Mouse (Mus musculus) liver, adult 2 months (tissue): ENCODE data around the gene Gramd1b. TPM values are rescaled to one million over a fixed set of nuclear protein-coding genes. Genes with fewer than 3 reads are reported as not detected.
A peak's percentile ranks its signal among the peaks of the same experiment; 100 is the strongest.

Experiments used
- DNase-seq: peaks from one replicate; pipeline ENCODE4 v3.0.0-alpha.2; 2011; ENCODE audit warnings: low read depth, low spot score; ENCODE audit errors: extremely low read depth
- H3K27ac ChIP-seq: fragments of 200-500 bp; replicated peaks from 2 replicates; pipeline ENCODE4 v1.5.1; 2012; ENCODE audit warnings: low read depth, mild to moderate bottlenecking, control low read depth, inconsistent platforms, low read length; ENCODE audit not compliant: insufficient read depth
- H3K27me3 ChIP-seq: fragments of 200-500 bp; 2 replicates; pipeline ENCODE4 v1.6.1; 2012; ENCODE audit warnings: mild to moderate bottlenecking, moderate library complexity, low read length, inconsistent platforms; ENCODE audit not compliant: control insufficient read depth, insufficient read depth
- H3K36me3 ChIP-seq: fragments of 200-500 bp; 2 replicates; pipeline ENCODE4 v1.6.1; 2012; ENCODE audit warnings: low read length, inconsistent platforms; ENCODE audit not compliant: control insufficient read depth, insufficient read depth
- H3K4me1 ChIP-seq: fragments of 200-500 bp; 2 replicates; pipeline ENCODE4 v1.6.1; 2011; ENCODE audit warnings: low read length; ENCODE audit not compliant: control insufficient read depth, insufficient read depth
- H3K4me3 ChIP-seq: fragments of 200-500 bp; 2 replicates; pipeline ENCODE4 v1.5.1; 2011; ENCODE audit warnings: low read depth, mild to moderate bottlenecking, control low read depth, low read length, moderate library complexity; ENCODE audit not compliant: insufficient read depth
- H3K79me2 ChIP-seq: fragments of 200-500 bp; 2 replicates; pipeline ENCODE4 v1.6.1; 2012; ENCODE audit warnings: inconsistent platforms, mild to moderate bottlenecking, low read length, moderate library complexity; ENCODE audit not compliant: control insufficient read depth, insufficient read depth
- H3K9ac ChIP-seq: fragments of 200-500 bp; 2 replicates; pipeline ENCODE4 v1.6.1; 2012; ENCODE audit warnings: low read depth, mild to moderate bottlenecking, control low read depth, inconsistent platforms, low read length
- CTCF ChIP-seq: fragments of 200-500 bp; IDR thresholded peaks from 2 replicates; pipeline ENCODE4 v1.5.1; 2011; ENCODE audit warnings: low read depth, low read length, control low read depth
- POLR2A ChIP-seq: fragments of 200-500 bp; IDR thresholded peaks from 2 replicates; pipeline ENCODE4 v1.6.1; 2011; ENCODE audit warnings: low read length, control low read depth; ENCODE audit not compliant: insufficient read depth; ENCODE audit errors: extremely low read depth
- WGBS: fragments of 180-500 bp; shearing (Covaris S2); methylation state at CpG from one replicate; pipeline ENCODE4 v1.1.7; 2018; 5-methylcytosine and 5-hydroxymethylcytosine counted together
- polyA plus RNA-seq: library from polyadenylated mRNA; depleted of rRNA; stranded (reverse); fragments of >200 nt; gene quantifications from 2 replicates; pipeline ENCODE4 v1.2.3, GENCODE M21; 2012
- total RNA-seq: library from RNA; depleted of rRNA; stranded (reverse); fragments of >200 nt; gene quantifications from 2 replicates; pipeline ENCODE4 v1.2.3, GENCODE M21; 2014

The Gramd1b gene
- total and polyA plus RNA-seq, 2 experiments = 1.2 to 2.0 TPM

GRCm38 (mm10) chr9:40320405-40320804 lies 210.8 kb downstream of the Gramd1b start:
- no peak overlapping the region for H3K4me3 ChIP-seq

GRCm38 (mm10) chr9:40318771-40319170 lies 212.4 kb downstream of the Gramd1b start:
- DNase-seq = peak; percentile 20
- Histone ChIP-seq H3K79me2 (no peaks in the 10 kb centered on the region), H3K4me3 (no peak overlapping the region), H3K4me1 (peaks cover 6% of the 10 kb centered on the region; the same call in 1 of the 2 replicates), H3K9ac (no peak overlapping the region), H3K27ac (no peak overlapping the region), H3K36me3 (no peaks in the 10 kb centered on the region), H3K27me3 (no peaks in the 10 kb centered on the region)
- 54% methylated on average over 5 of the region's 5 CpGs for WGBS
- TF ChIP-seq CTCF = no peak
- TF ChIP-seq POLR2A = no peak

More at GRCm38 (mm10) chr9:40320405-40320804, 210.8 kb downstream of the Gramd1b start:
- no peaks in the 10 kb centered on the region for H3K36me3 ChIP-seq
- H3K79me2 ChIP-seq = no peaks in the 10 kb centered on the region
- no peak overlapping the region for H3K9ac ChIP-seq
- H3K27ac ChIP-seq = 0 out of 2 replicates have a peak overlapping the region, but pooled peaks have one; percentile 6
- no peak for TF ChIP-seq CTCF
- TF ChIP-seq POLR2A = no peak
- 88% methylated on average over 8 of the region's 8 CpGs for WGBS
- no peaks in the 10 kb centered on the region for H3K27me3 ChIP-seq
- H3K4me1 ChIP-seq = peaks cover 8% of the 10 kb centered on the region; the same call in 1 of the 2 replicates
- DNase-seq = no peak

GRCm38 (mm10) chr9:40317735-40318134 lies 213.4 kb downstream of the Gramd1b start:
- WGBS = 89% methylated on average over 4 of the region's 4 CpGs
- no peaks in the 10 kb centered on the region for H3K79me2 ChIP-seq
- H3K4me3 ChIP-seq = no peak overlapping the region
- no peak overlapping the region for H3K9ac ChIP-seq
- H3K36me3 ChIP-seq = no peaks in the 10 kb centered on the region
- peaks cover 4% of the 10 kb centered on the region; the same call in 1 of the 2 replicates for H3K4me1 ChIP-seq
- no peak for DNase-seq
- H3K27me3 ChIP-seq = no peaks in the 10 kb centered on the region
- no peak overlapping the region for H3K27ac ChIP-seq
- TF ChIP-seq POLR2A (no peak), CTCF (no peak)

- peaks cover 4% of the 10 kb centered on the region; the same call in 1 of the 2 replicates for H3K4me1 ChIP-seq
- DNase-seq = no peak
- no peaks in the 10 kb centered on the region for H3K36me3 ChIP-seq
- no peak overlapping the region for H3K27ac ChIP-seq
- no peak overlapping the region for H3K9ac ChIP-seq
- no peaks in the 10 kb centered on the region for H3K27me3 ChIP-seq
- H3K4me3 ChIP-seq = no peak overlapping the region
- WGBS = 83% methylated on average over 9 of the region's 9 CpGs
- TF ChIP-seq CTCF = no peak
- no peak for TF ChIP-seq POLR2A
- H3K79me2 ChIP-seq = no peaks in the 10 kb centered on the region
Observed at GRCm38 (mm10) chr9:40316865-40317660, 214.1 kb downstream of the Gramd1b start.

GRCm38 (mm10) chr9:40311813-40312212 lies 219.4 kb downstream of the Gramd1b start:
- Histone ChIP-seq H3K27me3 (no peaks in the 10 kb centered on the region), H3K4me3 (no peak overlapping the region), H3K36me3 (no peaks in the 10 kb centered on the region), H3K9ac (no peak overlapping the region), H3K79me2 (no peaks in the 10 kb centered on the region), H3K27ac (no peak overlapping the region), H3K4me1 (no peaks in the 10 kb centered on the region)
- DNase-seq = no peak
- TF ChIP-seq CTCF = no peak
- TF ChIP-seq POLR2A = no peak
- WGBS = 84% methylated on average over 9 of the region's 9 CpGs

- no peak for DNase-seq
- Histone ChIP-seq H3K4me1 (no peaks in the 10 kb centered on the region), H3K27ac (no peak overlapping the region), H3K4me3 (no peak overlapping the region), H3K36me3 (no peaks in the 10 kb centered on the region), H3K79me2 (no peaks in the 10 kb centered on the region), H3K9ac (no peak overlapping the region), H3K27me3 (no peaks in the 10 kb centered on the region)
- WGBS = 95% methylated on average over 6 of the region's 6 CpGs
- TF ChIP-seq POLR2A (no peak), CTCF (no peak)
Observed at GRCm38 (mm10) chr9:40309876-40310275, 221.3 kb downstream of the Gramd1b start.
